Mouse (Mus musculus) natural killer cell, adult 2 months (primary cell): ENCODE data around the gene Ifitm5.

Source experiments
- DNase-seq, 2 experiments: peaks; one replicate each; pipeline ENCODE4 v3.0.0; 2022; ENCODE audit warnings: low spot score in 2 of 2

Gene Ifitm5

GRCm38 (mm10) chr7:140962733-140963132 lies 12.6 kb upstream of the Ifitm5 start:
- DNase-seq = no peak

- no peak for DNase-seq
Measured at GRCm38 (mm10) chr7:140961416-140961815, 11.3 kb upstream of the Ifitm5 start.

- no peak for DNase-seq
Measured at GRCm38 (mm10) chr7:140960026-140960425, 9.9 kb upstream of the Ifitm5 start.

GRCm38 (mm10) chr7:140959181-140959901 lies 9.2 kb upstream of the Ifitm5 start:
- peak in 1 of 2 experiments; percentile 32 for DNase-seq

- DNase-seq = no peak
Measured at GRCm38 (mm10) chr7:140956556-140956869, 6.4 kb upstream of the Ifitm5 start.

- DNase-seq = no peak
Measured at GRCm38 (mm10) chr7:140955758-140956555, 5.9 kb upstream of the Ifitm5 start, which contains the start of the genes Gm45717 and Ifitm2. Gene Gm45717 (minus strand): TSS chr7:140955937. Gene Ifitm2 (minus strand): TSS chr7:140955987.

- DNase-seq = no peak
Measured at GRCm38 (mm10) chr7:140955342-140955741, 5.3 kb upstream of the Ifitm5 start.

- no peak for DNase-seq
Measured at GRCm38 (mm10) chr7:140954733-140955071, 4.6 kb upstream of the Ifitm5 start.

- DNase-seq = peak in 1 of 2 experiments; percentile 28
Measured at GRCm38 (mm10) chr7:140953800-140954732, 4.0 kb upstream of the Ifitm5 start.

- no peak for DNase-seq
Measured at GRCm38 (mm10) chr7:140953133-140953532, 3.0 kb upstream of the Ifitm5 start.

GRCm38 (mm10) chr7:140952441-140952840 lies 2.4 kb upstream of the Ifitm5 start:
- DNase-seq = no peak

GRCm38 (mm10) chr7:140951765-140952164 lies 1.7 kb upstream of the Ifitm5 start:
- no peak for DNase-seq

- no peak for DNase-seq
Measured at GRCm38 (mm10) chr7:140951051-140951450, 960 bp upstream of the Ifitm5 start.

- DNase-seq = no peak
Measured at GRCm38 (mm10) chr7:140949255-140949654, 836 bp downstream of the Ifitm5 start.

- DNase-seq = no peak
Measured at GRCm38 (mm10) chr7:140948161-140948560, 1.9 kb downstream of the Ifitm5 start.

- peak; percentile 62 to 75 for DNase-seq
Measured at GRCm38 (mm10) chr7:140946980-140947379, 3.1 kb downstream of the Ifitm5 start.

- DNase-seq = no peak
Measured at GRCm38 (mm10) chr7:140946311-140946710, 3.8 kb downstream of the Ifitm5 start.

- no peak for DNase-seq
Measured at GRCm38 (mm10) chr7:140945247-140945646, 4.8 kb downstream of the Ifitm5 start.

- no peak for DNase-seq
Measured at GRCm38 (mm10) chr7:140944236-140944635, 5.9 kb downstream of the Ifitm5 start.

- DNase-seq = no peak
Measured at GRCm38 (mm10) chr7:140943356-140943755, 6.7 kb downstream of the Ifitm5 start.

GRCm38 (mm10) chr7:140942811-140943210 lies 7.3 kb downstream of the Ifitm5 start:
- no peak for DNase-seq

GRCm38 (mm10) chr7:140942341-140942740 lies 7.8 kb downstream of the Ifitm5 start:
- DNase-seq = no peak
